Mouse (Mus musculus) midbrain, embryonic 13.5 days (tissue): ENCODE measurements at regions not wholly inside any gene's neighbourhood (a gene's known extent, or its start where the extent isn't known, plus 50 kb on each side); places are given as distances from the start of the nearest gene placed in this dataset.
"Not testable (repeated sequence)": the region's sequence is repeated elsewhere in the genome, so short reads cannot be mapped to it uniquely, and the experiment has no call there.

ENCODE experiments used
- ATAC-seq: fragments of 200-750 bp; cut with Nextera tagmentation; 2 replicates; pipeline ENCODE4 v1.8.0; 2017; ENCODE audit warnings: mild to moderate bottlenecking, moderate TSS enrichment, moderate library complexity
- H3K27ac ChIP-seq: fragments of 300-500 bp; sonication (generic); 2 replicates; pipeline ENCODE4 v1.5.1; 2015; ENCODE audit warnings: inconsistent platforms, mild to moderate bottlenecking, moderate library complexity
- H3K27me3 ChIP-seq: fragments of 300-500 bp; sonication (generic); 2 replicates; pipeline ENCODE4 v1.6.1; 2015; ENCODE audit warnings: mild to moderate bottlenecking, inconsistent platforms
- H3K36me3 ChIP-seq: fragments of 300-500 bp; sonication (generic); 2 replicates; pipeline ENCODE4 v1.6.1; 2015; ENCODE audit warnings: mild to moderate bottlenecking, inconsistent platforms
- H3K4me1 ChIP-seq: fragments of 300-500 bp; sonication (generic); replicated peaks from 2 replicates; pipeline ENCODE4 v1.6.1; 2015; ENCODE audit warnings: inconsistent platforms
- H3K4me2 ChIP-seq: fragments of 300-500 bp; sonication (generic); replicated peaks from 2 replicates; pipeline ENCODE4 v1.6.1; 2015; ENCODE audit warnings: moderate library complexity, mild to moderate bottlenecking, inconsistent platforms
- H3K4me3 ChIP-seq: fragments of 300-500 bp; sonication (generic); replicated peaks from 2 replicates; pipeline ENCODE4 v1.5.1; 2015; ENCODE audit warnings: mild to moderate bottlenecking, inconsistent platforms
- H3K9ac ChIP-seq: fragments of 300-500 bp; sonication (generic); replicated peaks from 2 replicates; pipeline ENCODE4 v1.6.1; 2015; ENCODE audit warnings: mild to moderate bottlenecking, inconsistent platforms
- H3K9me3 ChIP-seq: fragments of 300-500 bp; sonication (generic); 2 replicates; pipeline ENCODE4 v1.6.1; 2016; ENCODE audit warnings: mild to moderate bottlenecking, inconsistent platforms
- WGBS: fragments of 180-500 bp; shearing (Covaris S2); methylation state at CpG from one replicate; pipeline ENCODE4 v1.1.7; 2015; 5-methylcytosine and 5-hydroxymethylcytosine counted together

- Histone ChIP-seq H3K4me3 (no peak overlapping the region), H3K27me3 (no peaks in the 10 kb centered on the region), H3K9ac (no peak overlapping the region), H3K4me2 (no peak overlapping the region), H3K4me1 (peaks cover 12% of the 10 kb centered on the region; the same call in 1 of the 2 replicates), H3K9me3 (no peaks in the 10 kb centered on the region), H3K27ac (no peak overlapping the region), H3K36me3 (no peaks in the 10 kb centered on the region)
- ATAC-seq, result no peak
- 84% methylated on average over 3 of the region's 3 CpGs for WGBS
These were observed 180.6 kb upstream of the Tab2 start for GRCm38 (mm10) chr10:8136662-8137061.

GRCm38 (mm10) chr10:8135272-8135671, 179.2 kb upstream of the Tab2 start:
- no peaks in the 10 kb centered on the region for H3K27me3 ChIP-seq
- H3K4me3 ChIP-seq, result no peak overlapping the region
- no peak overlapping the region for H3K4me2 ChIP-seq
- WGBS, result 70% methylated on average over 7 of the region's 7 CpGs
- peaks cover 16% of the 10 kb centered on the region; the same call in 1 of the 2 replicates for H3K4me1 ChIP-seq
- H3K9ac ChIP-seq, result no peak overlapping the region
- no peaks in the 10 kb centered on the region for H3K36me3 ChIP-seq
- ATAC-seq, result no peak
- H3K27ac ChIP-seq, result no peak overlapping the region
- no peaks in the 10 kb centered on the region for H3K9me3 ChIP-seq

DNA sequence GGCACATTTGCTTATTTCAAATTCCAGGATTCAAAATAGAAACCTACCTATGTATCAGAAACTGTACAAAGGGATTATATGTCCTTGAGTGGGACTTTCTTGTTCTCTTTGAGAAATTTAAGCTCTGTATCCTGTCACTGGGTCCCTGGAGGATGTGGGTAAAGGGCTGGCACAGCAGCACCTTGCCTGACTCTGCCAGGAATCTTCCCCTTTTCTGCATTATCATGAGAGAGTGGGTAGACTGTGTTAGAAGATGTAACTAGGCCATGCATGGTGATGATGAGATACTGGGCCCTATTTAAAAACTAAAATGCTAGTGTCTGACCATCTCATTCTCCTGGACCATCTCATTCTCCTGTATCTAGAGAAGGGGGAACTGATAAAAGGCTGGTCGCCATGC, 178.4 kb upstream of the Tab2 start:
- no peak for ATAC-seq
- H3K9ac ChIP-seq, result no peak overlapping the region
- no peaks in the 10 kb centered on the region for H3K36me3 ChIP-seq
- no peaks in the 10 kb centered on the region for H3K9me3 ChIP-seq
- H3K4me1 ChIP-seq, result peaks cover 16% of the 10 kb centered on the region; the same call in 1 of the 2 replicates
- WGBS, result 96% methylated on average over 1 of the region's 1 CpGs
- no peak overlapping the region for H3K4me3 ChIP-seq
- no peaks in the 10 kb centered on the region for H3K27me3 ChIP-seq
- H3K27ac ChIP-seq, result no peak overlapping the region
- H3K4me2 ChIP-seq, result no peak overlapping the region

DNA sequence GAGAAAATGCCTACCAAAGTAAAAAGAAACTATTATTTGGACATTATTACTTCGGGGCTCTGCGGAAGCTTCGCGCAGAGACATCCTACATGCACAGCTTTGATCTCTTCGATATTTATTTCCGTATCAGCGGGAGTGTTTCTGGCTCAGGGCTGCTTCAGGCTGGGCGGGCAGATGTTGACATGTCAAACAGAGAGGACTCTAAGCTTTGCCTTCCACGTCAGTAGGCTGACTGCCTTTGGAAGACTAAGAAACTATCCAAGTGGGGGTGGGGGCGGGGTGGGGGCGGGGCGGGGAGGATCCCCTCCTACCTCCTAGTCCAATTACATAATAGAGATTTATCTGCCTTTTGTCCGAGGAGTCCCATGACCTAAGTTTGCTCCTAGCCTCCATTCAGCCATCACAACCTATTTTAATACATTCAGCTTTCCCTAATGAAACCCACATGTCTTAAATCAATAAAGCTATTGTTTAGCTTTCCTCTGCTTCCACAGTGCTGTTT, 177.5 kb upstream of the Tab2 start:
- Histone ChIP-seq H3K9ac (no peak overlapping the region), H3K27ac (no peak overlapping the region), H3K9me3 (no peaks in the 10 kb centered on the region), H3K36me3 (no peaks in the 10 kb centered on the region), H3K4me2 (peak overlapping the region; percentile 26), H3K4me3 (no peak overlapping the region), H3K4me1 (peaks cover 16% of the 10 kb centered on the region; the same call in 1 of the 2 replicates), H3K27me3 (no peaks in the 10 kb centered on the region)
- peak; percentile 80 for ATAC-seq
- WGBS, result 15% methylated on average over 13 of the region's 13 CpGs

DNA sequence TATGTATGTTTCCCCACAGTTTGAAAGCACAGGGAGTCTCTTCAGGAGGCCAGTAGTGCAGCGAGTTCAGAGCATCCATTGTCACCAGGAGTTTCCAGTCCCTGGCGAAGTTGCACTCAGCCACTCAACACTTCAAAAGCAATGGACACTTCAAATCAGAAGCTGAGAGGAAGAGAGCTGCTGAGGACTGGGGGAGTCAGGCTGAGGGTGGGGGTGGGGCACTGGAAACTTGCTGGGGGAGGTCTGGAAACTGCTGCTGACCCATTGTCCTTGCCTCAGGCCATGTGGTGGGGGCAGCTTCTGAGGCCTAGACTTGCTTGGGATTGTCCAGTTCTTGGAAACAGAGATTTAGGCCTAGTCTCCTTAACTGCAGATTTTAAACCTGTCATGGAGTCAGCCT, 176.8 kb upstream of the Tab2 start:
- Histone ChIP-seq H3K4me2 (no peak overlapping the region), H3K9me3 (no peaks in the 10 kb centered on the region), H3K9ac (no peak overlapping the region), H3K36me3 (no peaks in the 10 kb centered on the region), H3K4me1 (peaks cover 16% of the 10 kb centered on the region; the same call in 1 of the 2 replicates), H3K27ac (no peak overlapping the region), H3K27me3 (no peaks in the 10 kb centered on the region), H3K4me3 (no peak overlapping the region)
- 38% methylated on average over 2 of the region's 2 CpGs for WGBS
- ATAC-seq, result peak; percentile 49

GRCm38 (mm10) chr10:8130472-8131241, 174.6 kb upstream of the Tab2 start:
- no peak for ATAC-seq
- H3K36me3 ChIP-seq, result no peaks in the 10 kb centered on the region
- H3K4me1 ChIP-seq, result peaks cover 16% of the 10 kb centered on the region; the same call in 1 of the 2 replicates
- H3K27ac ChIP-seq, result no peak overlapping the region
- no peak overlapping the region for H3K4me3 ChIP-seq
- no peaks in the 10 kb centered on the region for H3K27me3 ChIP-seq
- 51% methylated on average over 18 of the region's 18 CpGs for WGBS
- peak overlapping the region; percentile 9; the same call in 1 of the 2 replicates for H3K4me2 ChIP-seq
- H3K9me3 ChIP-seq, result no peaks in the 10 kb centered on the region
- peak overlapping the region; percentile 44; the same call in 1 of the 2 replicates for H3K9ac ChIP-seq

DNA sequence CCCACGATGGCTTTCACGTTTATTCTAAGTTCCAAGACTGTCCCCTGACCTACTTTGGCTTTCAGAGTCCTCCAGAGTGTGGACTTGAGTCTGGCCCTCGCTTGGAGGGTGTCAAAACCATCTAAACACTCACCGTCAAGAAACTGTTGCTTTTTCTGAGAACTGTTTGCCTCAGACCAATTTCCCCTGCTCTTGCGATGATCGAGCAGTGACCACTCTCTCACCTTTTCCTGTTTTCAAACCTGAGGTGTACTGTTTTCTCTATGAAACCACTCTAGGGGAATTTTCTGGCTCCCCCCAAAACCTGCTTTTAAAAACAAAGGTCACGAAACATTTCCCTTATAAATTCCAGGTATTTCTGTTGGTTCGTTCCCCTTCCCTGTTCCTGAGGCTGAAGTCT, 174.0 kb upstream of the Tab2 start:
- Histone ChIP-seq H3K4me2 (peak overlapping the region; percentile 9; the same call in 1 of the 2 replicates), H3K9me3 (no peaks in the 10 kb centered on the region), H3K27me3 (no peaks in the 10 kb centered on the region), H3K4me3 (no peak overlapping the region), H3K4me1 (peaks cover 16% of the 10 kb centered on the region; the same call in 1 of the 2 replicates), H3K9ac (no peak overlapping the region; the same call in 1 of the 2 replicates), H3K36me3 (no peaks in the 10 kb centered on the region), H3K27ac (no peak overlapping the region)
- 74% methylated on average over 8 of the region's 8 CpGs for WGBS
- ATAC-seq, result no peak

DNA sequence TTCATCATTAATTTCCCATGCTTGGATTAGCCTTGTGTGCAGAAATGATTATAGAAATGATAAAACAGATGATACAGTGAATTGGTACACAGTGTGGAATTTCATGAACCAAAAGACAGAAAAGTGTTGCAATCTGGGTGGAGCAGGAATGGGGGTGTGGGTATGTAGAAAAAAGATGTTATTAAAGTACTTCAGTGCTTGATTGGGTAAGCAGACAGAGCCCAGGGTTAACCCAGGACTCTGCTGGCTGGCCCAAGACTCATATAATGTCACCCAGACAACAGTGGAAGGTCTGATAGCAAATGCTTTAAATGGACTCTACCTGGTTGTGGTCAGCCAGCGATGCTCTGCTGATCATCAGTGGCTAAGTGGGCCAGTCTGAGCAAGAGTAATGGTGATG, 168.1 kb upstream of the Tab2 start:
- Histone ChIP-seq H3K9me3 (no peaks in the 10 kb centered on the region), H3K27ac (no peak overlapping the region), H3K36me3 (no peaks in the 10 kb centered on the region), H3K4me2 (no peak overlapping the region), H3K4me1 (no peaks in the 10 kb centered on the region), H3K9ac (no peak overlapping the region), H3K27me3 (no peaks in the 10 kb centered on the region), H3K4me3 (no peak overlapping the region)
- ATAC-seq, result no peak
- 94% methylated on average over 1 of the region's 1 CpGs for WGBS

DNA sequence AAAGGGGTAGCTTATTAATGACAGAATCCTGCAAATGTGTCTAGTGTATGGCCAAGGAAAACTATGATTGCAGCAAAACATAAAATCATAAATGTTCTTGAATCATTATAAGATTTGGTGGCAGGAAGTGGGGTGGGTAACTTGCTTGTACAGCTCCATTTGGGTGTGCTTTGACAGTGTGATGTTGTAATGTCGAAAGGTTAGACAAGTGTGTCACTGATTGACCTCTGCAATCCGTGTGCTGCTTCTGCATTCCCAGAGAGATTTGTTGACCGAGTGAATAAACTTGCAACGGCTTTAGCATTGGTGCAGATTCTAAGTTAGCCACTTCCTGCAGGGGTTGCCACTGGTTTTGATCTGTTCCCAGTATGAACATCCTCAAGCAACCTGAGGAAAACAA, 165.9 kb upstream of the Tab2 start:
- no peaks in the 10 kb centered on the region for H3K27me3 ChIP-seq
- H3K36me3 ChIP-seq, result no peaks in the 10 kb centered on the region
- H3K4me2 ChIP-seq, result no peak overlapping the region
- no peaks in the 10 kb centered on the region for H3K4me1 ChIP-seq
- 67% methylated on average over 4 of the region's 4 CpGs for WGBS
- no peaks in the 10 kb centered on the region for H3K9me3 ChIP-seq
- no peak overlapping the region for H3K9ac ChIP-seq
- ATAC-seq, result no peak
- H3K27ac ChIP-seq, result no peak overlapping the region
- H3K4me3 ChIP-seq, result no peak overlapping the region

- WGBS, result 91% methylated on average over 8 of the region's 8 CpGs
- no peak for ATAC-seq
These were observed 160.8 kb upstream of the Tab2 start for GRCm38 (mm10) chr10:8116821-8117220.

DNA sequence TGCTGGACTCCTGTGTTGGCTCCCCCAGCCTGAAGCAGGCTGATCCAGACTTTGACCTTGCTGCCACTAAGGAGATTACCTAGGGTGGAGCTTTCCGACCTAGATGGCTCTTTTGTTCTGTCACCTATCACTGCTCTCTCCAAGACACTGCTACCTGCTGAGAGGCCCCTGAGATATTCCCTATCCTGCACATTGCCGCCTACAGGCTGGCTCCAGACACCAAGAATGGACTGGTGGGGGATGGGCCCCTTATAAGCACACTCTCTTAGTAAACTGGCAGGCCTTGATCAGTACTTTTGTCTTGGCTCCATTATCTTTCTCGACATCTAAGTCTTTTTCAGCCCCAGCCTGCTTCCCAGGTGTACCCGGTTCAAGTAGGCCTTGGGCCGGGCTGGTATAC, 158.9 kb upstream of the Tab2 start:
- not testable (repeated sequence) for H3K9ac ChIP-seq, H3K4me3 ChIP-seq, H3K4me2 ChIP-seq, H3K9me3 ChIP-seq, H3K27ac ChIP-seq, H3K4me1 ChIP-seq, H3K27me3 ChIP-seq, H3K36me3 ChIP-seq, ATAC-seq
- WGBS, result 47% methylated on average over 5 of the region's 5 CpGs

More at GRCm38 (mm10) chr10:8116821-8117220, 160.8 kb upstream of the Tab2 start:
- no peaks in the 10 kb centered on the region for H3K4me1 ChIP-seq
- no peak overlapping the region for H3K27ac ChIP-seq
- no peaks in the 10 kb centered on the region for H3K9me3 ChIP-seq
- H3K36me3 ChIP-seq, result no peaks in the 10 kb centered on the region
- no peak overlapping the region for H3K4me3 ChIP-seq
- H3K4me2 ChIP-seq, result no peak overlapping the region
- no peak overlapping the region for H3K9ac ChIP-seq
- no peaks in the 10 kb centered on the region for H3K27me3 ChIP-seq

- 40% methylated on average over 3 of the region's 3 CpGs for WGBS
- Histone ChIP-seq H3K36me3 (no peaks in the 10 kb centered on the region), H3K9me3 (no peaks in the 10 kb centered on the region), H3K9ac (no peak overlapping the region), H3K4me1 (no peaks in the 10 kb centered on the region), H3K4me3 (no peak overlapping the region), H3K4me2 (no peak overlapping the region), H3K27me3 (no peaks in the 10 kb centered on the region), H3K27ac (no peak overlapping the region)
- ATAC-seq, result no peak
These were observed 158.5 kb upstream of the Tab2 start for GRCm38 (mm10) chr10:8114530-8114929.
